Mouse (Mus musculus): ENCODE data around the gene Stk38. TPM values are rescaled to one million over a fixed set of nuclear protein-coding genes. Genes with fewer than 3 reads are reported as not detected.
A peak's percentile ranks its signal among the peaks of the same experiment; 100 is the strongest.
"Not testable (repeated sequence)": the region's sequence is repeated elsewhere in the genome, so short reads cannot be mapped to it uniquely, and the experiment has no call there.

Stk38 gene
- total and polyA plus RNA-seq, 3 experiments: 29.0 to 56.4 (median 56.0) TPM

GRCm38 (mm10) chr17:29031771-29032273, 24.0 kb upstream of the Stk38 start:
- peaks cover 6 to 17% of the 10 kb centered on the region in 2 experiments for H3K36me3 ChIP-seq (replicated peaks in 1 of 2; ENCODE audit: control insufficient read depth in 1 of 2, insufficient read depth in 1 of 2, low read length in 1 of 2)
- peak; percentile 70 for DNase-seq (ENCODE audit: extremely low read depth)
- peak overlapping the region; percentile 80 for H3K9ac ChIP-seq (ENCODE audit: insufficient read depth, low read depth)
- dilution Hi-C loops (cut with MboI; ENCODE audit: extremely low pct_ligation_motif_present, extremely low pct_unique_long_range_greater_than_20kb, low sequenced_read_pairs) (no loop called here), in situ Hi-C loops (cut with MboI; ENCODE audit: low pct_ligation_motif_present, low pct_unique_long_range_greater_than_20kb, low sequenced_read_pairs) (no loop called here)
- no peaks in the 10 kb centered on the region for H3K27me3 ChIP-seq (replicated peaks)
- H3K79me2 ChIP-seq (replicated peaks; ENCODE audit: control insufficient read depth, extremely low read depth, insufficient read depth, poor library complexity, severe bottlenecking): peaks cover 42% of the 10 kb centered on the region
- H3K4me3 ChIP-seq (replicated peaks in 1 of 3; ENCODE audit: low read depth in 2 of 3, low read length in 2 of 3, poor library complexity in 1 of 3): peak overlapping the region; percentile 69 to 76 (median 73)
- TF ChIP-seq POLR2A (IDR thresholded peaks at IDR 0.05; ENCODE audit: low read depth, low read length) (peak; percentile 9; the same call in 1 of the 2 replicates), MAZ (IDR thresholded peaks at IDR 0.05; ENCODE audit: low read depth, low read length) (no peak), CHD1 (IDR thresholded peaks at IDR 0.05; ENCODE audit: low read depth, low read length) (peak; percentile 21; the same call in 1 of the 2 replicates), SIN3A (IDR thresholded peaks at IDR 0.05; ENCODE audit: low read length) (no peak), ZMIZ1 (IDR thresholded peaks at IDR 0.05; ENCODE audit: low read depth, low read length) (no peak), ZNF384 (IDR thresholded peaks at IDR 0.05; ENCODE audit: low read depth, low read length) (peak; percentile 75), MYC (IDR thresholded peaks at IDR 0.05; ENCODE audit: low read depth, low read length) (0 out of 2 replicates have a peak, but pooled peaks have one; percentile 19), E2F4 (IDR thresholded peaks at IDR 0.05; ENCODE audit: insufficient replicate concordance, low read depth, low read length) (peak; percentile 78; the same call in 1 of the 2 replicates), MAFK (IDR thresholded peaks at IDR 0.05; ENCODE audit: insufficient replicate concordance, low read length) (no peak)
- no peaks in the 10 kb centered on the region for H3K9me3 ChIP-seq (replicated peaks; ENCODE audit: low read length)
- H3K4me2 ChIP-seq (ENCODE audit: insufficient read depth, low read depth, poor library complexity, severe bottlenecking): peak overlapping the region; percentile 84
- H3K4me1 ChIP-seq (ENCODE audit: control insufficient read depth in 1 of 2, insufficient read depth in 2 of 2): peaks cover 0 to 10% of the 10 kb centered on the region in 2 experiments; a peak in 2 of 4 replicates
- H3K27ac ChIP-seq (ENCODE audit: insufficient read depth, low read depth): peak overlapping the region; percentile 91

- peak overlapping the region; percentile 80 for H3K9ac ChIP-seq (ENCODE audit: insufficient read depth, low read depth)
- peak overlapping the region; percentile 69 to 76 (median 73) for H3K4me3 ChIP-seq (replicated peaks in 1 of 3; ENCODE audit: low read depth in 2 of 3, low read length in 2 of 3, poor library complexity in 1 of 3)
- in situ Hi-C loops (cut with MboI; ENCODE audit: low pct_ligation_motif_present, low pct_unique_long_range_greater_than_20kb, low sequenced_read_pairs); H3K9me3 ChIP-seq (replicated peaks; ENCODE audit: low read length); H3K27me3 ChIP-seq (replicated peaks); H3K4me1 ChIP-seq (ENCODE audit: control insufficient read depth in 1 of 2, insufficient read depth in 2 of 2); DNase-seq (ENCODE audit: extremely low read depth); dilution Hi-C loops (cut with MboI; ENCODE audit: extremely low pct_ligation_motif_present, extremely low pct_unique_long_range_greater_than_20kb, low sequenced_read_pairs): not testable (repeated sequence)
- peak; percentile 88 for TF ChIP-seq TBP (conservative IDR thresholded peaks at IDR 0.05; ENCODE audit: low read depth, low read length)
- H3K4me2 ChIP-seq (ENCODE audit: insufficient read depth, low read depth, poor library complexity, severe bottlenecking): peak overlapping the region; percentile 84
- H3K36me3 ChIP-seq (replicated peaks in 1 of 2; ENCODE audit: control insufficient read depth in 1 of 2, insufficient read depth in 1 of 2, low read length in 1 of 2): peaks cover 0 to 11% of the 10 kb centered on the region in 2 experiments
- H3K27ac ChIP-seq (ENCODE audit: insufficient read depth, low read depth): peak overlapping the region; percentile 91
- peaks cover 36% of the 10 kb centered on the region for H3K79me2 ChIP-seq (replicated peaks; ENCODE audit: control insufficient read depth, extremely low read depth, insufficient read depth, poor library complexity, severe bottlenecking)
These were observed 23.4 kb upstream of the Stk38 start for GRCm38 (mm10) chr17:29031085-29031711.

GRCm38 (mm10) chr17:29030321-29031034, 22.7 kb upstream of the Stk38 start:
- Histone ChIP-seq H3K79me2 (replicated peaks; ENCODE audit: control insufficient read depth, extremely low read depth, insufficient read depth, poor library complexity, severe bottlenecking) (peaks cover 29% of the 10 kb centered on the region), H3K4me1 (ENCODE audit: control insufficient read depth in 1 of 2, insufficient read depth in 2 of 2) (peaks cover 0 to 4% of the 10 kb centered on the region in 2 experiments; a peak in 2 of 4 replicates), H3K9me3 (replicated peaks; ENCODE audit: low read length) (no peaks in the 10 kb centered on the region), H3K36me3 (replicated peaks in 1 of 2; ENCODE audit: control insufficient read depth in 1 of 2, insufficient read depth in 1 of 2, low read length in 1 of 2) (peaks cover 0 to 10% of the 10 kb centered on the region in 2 experiments), H3K4me3 (replicated peaks in 1 of 3; ENCODE audit: low read depth in 2 of 3, low read length in 2 of 3, poor library complexity in 1 of 3) (no peak overlapping the region), H3K4me2 (ENCODE audit: insufficient read depth, low read depth, poor library complexity, severe bottlenecking) (no peak overlapping the region), H3K27me3 (replicated peaks) (no peaks in the 10 kb centered on the region), H3K9ac (ENCODE audit: insufficient read depth, low read depth) (no peak overlapping the region), H3K27ac (ENCODE audit: insufficient read depth, low read depth) (no peak overlapping the region)
- in situ Hi-C loops (cut with MboI; ENCODE audit: low pct_ligation_motif_present, low pct_unique_long_range_greater_than_20kb, low sequenced_read_pairs): no loop called here
- no peak for TF ChIP-seq POLR2AphosphoS2 (IDR thresholded peaks at IDR 0.05; ENCODE audit: low read depth, low read length)
- TF ChIP-seq ZNF384 (IDR thresholded peaks at IDR 0.05; ENCODE audit: low read depth, low read length): no peak
- TF ChIP-seq BHLHE40 (IDR thresholded peaks at IDR 0.05; ENCODE audit: low read depth, low read length): no peak
- TF ChIP-seq JUN (IDR thresholded peaks at IDR 0.05; ENCODE audit: insufficient read depth, low read depth, low read length): no peak
- TF ChIP-seq SMC3 (IDR thresholded peaks at IDR 0.05; ENCODE audit: low read depth, low read length): no peak
- no peak for TF ChIP-seq NRF1 (IDR thresholded peaks at IDR 0.05; ENCODE audit: low read depth, low read length)
- TF ChIP-seq CTCF (conservative IDR thresholded peaks at IDR 0.05 in 1 of 2, IDR thresholded peaks at IDR 0.05 in 1 of 2; ENCODE audit: low read depth in 2 of 2, low read length in 2 of 2): peak in 1 of 2 experiments; percentile 55; a peak in 2 of 4 replicates
- TF ChIP-seq MYC (IDR thresholded peaks at IDR 0.05; ENCODE audit: low read depth, low read length): 0 out of 2 replicates have a peak, but pooled peaks have one; percentile 46
- no peak for DNase-seq (ENCODE audit: extremely low read depth)
- dilution Hi-C loops (cut with MboI; ENCODE audit: extremely low pct_ligation_motif_present, extremely low pct_unique_long_range_greater_than_20kb, low sequenced_read_pairs): no loop called here

Measured in CH12.LX (cell line).